Mouse (Mus musculus) cerebellum, adult 2 months (tissue): ENCODE data around the gene Amigo2.

Experiments
- CTCF ChIP-seq: fragments of 200-500 bp; IDR thresholded peaks from 2 replicates; pipeline ENCODE4 v1.5.1; 2011; ENCODE audit warnings: low read depth, mild to moderate bottlenecking, control low read depth, low read length, moderate library complexity, borderline replicate concordance; ENCODE audit not compliant: insufficient read depth
- POLR2A ChIP-seq: fragments of 200-500 bp; IDR thresholded peaks from 2 replicates; pipeline ENCODE4 v1.6.1; 2011; ENCODE audit warnings: low read length, control low read depth, borderline replicate concordance; ENCODE audit not compliant: insufficient read depth

DNA sequence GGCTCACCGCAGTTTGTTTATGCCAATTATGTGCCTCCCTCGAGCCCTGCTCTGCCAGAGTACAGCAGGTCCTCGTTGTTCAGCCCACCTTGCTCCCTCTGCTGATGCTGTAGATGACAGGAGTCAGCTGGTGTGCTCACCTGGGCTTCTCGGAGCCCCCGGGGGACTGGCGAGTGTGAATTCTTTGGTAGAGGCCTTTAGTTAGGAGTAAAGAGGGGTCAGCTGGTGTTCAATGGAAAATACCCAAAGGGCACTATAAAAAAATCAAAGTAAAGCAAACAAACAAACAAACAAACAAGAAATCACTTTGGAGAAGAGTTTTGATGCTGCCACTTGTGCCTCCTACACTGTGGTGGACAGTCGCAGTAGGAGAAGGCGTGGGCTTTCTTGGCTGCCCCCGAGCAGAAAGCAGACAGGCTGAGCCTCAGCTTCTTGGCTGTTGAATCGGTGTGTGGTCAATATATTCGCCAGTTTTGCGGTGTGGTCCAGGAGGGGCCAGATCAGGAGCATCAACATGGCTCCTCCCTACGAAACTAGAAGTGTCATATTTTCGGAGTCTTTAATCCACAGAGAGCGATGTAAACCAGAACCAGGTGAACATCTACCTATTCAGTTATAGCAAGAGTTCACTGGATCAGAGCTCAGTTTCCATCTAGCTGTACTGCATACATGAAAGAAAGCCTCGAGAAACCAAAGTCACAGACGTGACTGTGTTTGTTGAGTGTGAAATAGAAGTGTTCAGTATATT is 11.6 kb upstream of the Amigo2 start:
- no peak for TF ChIP-seq POLR2A
- no peak for TF ChIP-seq CTCF
